Mouse (Mus musculus): ENCODE results near the gene Angptl6. TPM values are rescaled to one million over a fixed set of nuclear protein-coding genes. Genes with fewer than 3 reads are reported as not detected.

Angptl6 gene
- total RNA-seq (2022) = 1 to 10 TPM; 6.8 to 8.9 (median 8.5) TPM

GRCm38 (mm10) chr9:20879097-20879792 lies at the start of gene Angptl6:
Angptl6 (minus strand) TSS chr9:20879727.
- no peak for DNase-seq (ENCODE audit: low spot score in 2 of 2)

DNA sequence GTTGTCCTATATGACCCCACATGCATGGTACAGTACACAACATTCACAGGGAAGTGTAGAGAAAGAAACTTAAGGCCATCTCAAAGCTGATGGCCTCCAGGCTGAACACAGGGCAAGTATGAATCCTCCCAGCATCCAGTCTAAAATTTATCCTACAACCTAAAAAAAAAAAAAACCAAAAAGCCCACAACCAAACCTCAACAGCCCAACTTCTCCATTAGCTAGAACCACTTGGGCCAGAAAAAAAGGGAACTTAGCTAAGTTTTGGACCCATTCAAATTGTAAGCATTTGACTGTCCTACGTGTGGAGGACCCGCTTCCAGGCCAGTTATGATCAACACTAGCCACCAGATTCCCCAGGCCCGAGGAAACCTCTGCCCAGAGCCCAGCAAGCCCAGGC lies 43.7 kb upstream of the Angptl6 start:
- no peak for DNase-seq (ENCODE audit: low spot score in 2 of 2)

GRCm38 (mm10) chr9:20916160-20916559 lies 36.6 kb upstream of the Angptl6 start:
- DNase-seq (ENCODE audit: low spot score in 2 of 2) = no peak

DNA sequence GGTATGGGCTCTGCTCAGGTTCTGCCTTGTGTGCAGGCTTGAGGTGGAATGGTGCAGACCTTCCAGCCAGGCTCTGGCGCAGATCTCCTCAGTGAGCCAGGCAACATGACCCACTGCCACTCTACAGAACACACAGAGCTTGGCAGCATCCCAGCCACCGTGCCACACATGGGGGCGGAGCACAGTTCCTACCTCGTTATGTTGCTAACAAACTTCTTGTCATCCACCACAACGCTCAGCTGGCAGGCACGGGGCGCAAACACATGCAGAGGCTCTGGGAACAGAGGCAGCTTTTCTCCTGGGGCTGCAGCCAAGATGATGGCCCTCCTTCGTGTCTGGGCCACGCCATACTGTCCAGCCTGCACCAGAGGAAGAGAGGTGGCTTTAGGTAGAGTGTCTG lies 30.4 kb upstream of the Angptl6 start:
- DNase-seq (ENCODE audit: low spot score in 2 of 2) = no peak

DNA sequence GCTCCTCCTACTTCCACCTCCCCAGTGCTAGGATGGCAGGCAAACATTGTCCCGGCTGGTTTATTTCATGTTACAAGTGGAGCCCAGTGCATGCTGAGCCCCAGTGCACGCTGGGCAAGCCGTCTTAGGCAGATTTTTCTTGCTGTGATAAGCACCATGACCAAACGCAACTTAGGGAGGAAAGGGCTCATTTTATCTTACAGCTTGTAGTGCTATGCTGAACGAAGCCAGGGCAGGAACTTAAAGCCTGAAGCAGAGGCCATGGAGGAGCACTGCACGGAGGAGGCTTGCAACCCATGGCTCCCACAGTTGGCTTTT lies 22.6 kb upstream of the Angptl6 start:
- no peak for DNase-seq (ENCODE audit: low spot score in 2 of 2)

GRCm38 (mm10) chr9:20901466-20902173 lies 22.1 kb upstream of the Angptl6 start:
- DNase-seq (ENCODE audit: low spot score in 2 of 2) = no peak

DNA sequence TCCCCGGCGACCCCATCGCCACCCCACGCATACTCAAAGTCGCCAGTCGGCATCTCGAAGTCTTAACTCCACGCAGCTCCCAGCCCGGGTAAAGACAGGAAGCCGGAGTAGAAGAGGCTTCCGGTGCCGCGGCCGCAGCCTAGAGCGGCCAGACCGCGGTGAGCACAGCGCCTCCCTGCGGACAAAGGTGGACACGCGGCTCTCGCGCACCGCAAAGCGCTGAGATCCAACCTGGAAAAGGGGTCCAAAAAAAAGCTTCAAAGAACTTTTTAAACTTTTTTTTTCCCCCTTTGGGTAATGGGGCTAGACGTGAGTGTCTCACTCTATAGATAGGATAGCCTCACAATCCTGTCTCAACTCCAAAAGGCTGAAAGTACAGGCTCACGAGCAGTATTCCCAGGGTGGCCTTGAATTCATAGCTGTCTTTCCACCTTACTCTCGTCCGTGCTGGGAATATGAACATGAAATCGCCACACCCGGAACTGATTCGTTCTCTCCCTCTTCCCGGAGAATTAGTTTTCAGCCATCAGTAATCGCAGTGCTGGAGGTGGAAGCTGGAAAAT lies 19.1 kb upstream of the Angptl6 start, which contains the start of gene Eif3g:
Gene Eif3g, minus strand, starts transcription at position 113 of the 563 bp plus-strand sequence.
- DNase-seq (ENCODE audit: low spot score in 2 of 2) = peak in 1 of 2 experiments; percentile 84

DNA sequence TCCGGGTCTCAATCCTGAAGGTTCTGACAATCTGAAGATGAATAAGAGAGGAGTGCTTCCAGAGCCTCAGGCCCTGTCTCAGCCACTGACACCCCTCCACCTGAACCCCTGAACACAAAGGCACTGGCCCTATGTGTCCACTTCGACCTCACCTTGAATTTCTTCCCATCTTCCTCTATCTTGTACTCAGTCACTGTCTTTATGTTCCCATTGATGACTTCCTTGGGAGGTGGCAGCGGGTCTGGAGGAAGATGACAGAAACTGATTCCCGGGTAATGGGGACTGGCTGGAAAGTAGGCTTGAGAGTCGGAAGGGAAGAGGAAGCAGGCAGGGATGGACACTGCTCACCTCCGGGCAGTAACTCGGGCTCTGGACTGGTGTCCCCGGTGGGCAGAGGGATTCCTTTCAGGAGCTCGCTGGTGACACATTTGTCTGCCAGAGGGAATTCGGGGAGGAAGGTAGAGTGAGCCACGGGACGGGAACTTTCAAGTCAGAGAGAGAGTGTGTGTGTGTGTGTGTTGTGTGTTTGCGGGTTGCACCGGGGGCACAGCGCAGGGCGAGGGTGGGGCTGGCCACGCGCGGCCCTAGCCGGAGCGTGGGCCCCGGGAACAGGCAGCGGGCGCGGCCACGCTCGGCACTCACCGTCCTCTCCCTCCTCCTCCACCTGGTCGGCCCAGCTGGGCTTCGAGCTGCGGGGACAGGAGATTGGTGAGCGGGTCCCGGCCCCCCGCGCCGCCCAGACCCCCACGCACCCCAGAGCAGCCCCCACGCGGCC lies 18.4 kb upstream of the Angptl6 start:
- DNase-seq (ENCODE audit: low spot score in 2 of 2) = no peak

GRCm38 (mm10) chr9:20895382-20895781 lies 15.9 kb upstream of the Angptl6 start:
- DNase-seq (ENCODE audit: low spot score in 2 of 2) = no peak

GRCm38 (mm10) chr9:20894629-20895028 lies 15.1 kb upstream of the Angptl6 start:
- no peak for DNase-seq (ENCODE audit: low spot score in 2 of 2)

DNA sequence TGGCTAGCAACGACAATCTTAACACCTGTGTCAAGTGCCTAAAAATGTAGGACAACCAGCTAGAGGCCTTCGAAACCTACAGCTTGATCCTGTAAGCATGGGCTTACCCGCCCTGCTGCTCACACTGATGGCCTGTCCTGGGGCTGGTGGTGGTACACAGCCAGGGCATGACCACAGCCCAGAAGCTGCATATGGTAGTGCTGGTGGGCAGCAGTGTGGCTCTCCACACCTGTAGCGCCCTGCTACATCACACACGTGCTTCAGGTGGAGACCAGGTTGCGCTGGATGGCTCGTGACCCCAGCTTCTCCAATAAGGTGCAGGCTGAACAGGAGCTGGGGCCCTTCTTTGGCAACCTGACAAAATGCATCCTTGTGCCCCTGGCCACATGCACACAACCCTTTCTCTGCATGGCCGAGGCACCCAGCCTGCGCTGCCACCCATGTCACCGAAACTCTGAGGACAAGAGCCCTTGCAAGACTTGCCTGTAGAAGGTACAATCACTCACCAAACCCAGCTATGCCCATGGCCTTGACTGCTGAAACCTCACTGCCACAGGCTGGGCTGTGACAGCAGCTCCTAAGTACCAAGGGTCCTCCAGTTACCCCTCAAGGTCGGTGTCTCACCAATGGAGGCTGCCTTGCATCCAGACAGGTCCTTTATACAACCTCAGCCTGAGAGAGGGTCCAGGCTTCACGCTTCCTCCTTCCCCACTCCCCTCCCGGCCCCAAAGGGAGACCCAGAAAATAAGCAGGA lies 14.2 kb upstream of the Angptl6 start:
- no peak for DNase-seq (ENCODE audit: low spot score in 2 of 2)

DNA sequence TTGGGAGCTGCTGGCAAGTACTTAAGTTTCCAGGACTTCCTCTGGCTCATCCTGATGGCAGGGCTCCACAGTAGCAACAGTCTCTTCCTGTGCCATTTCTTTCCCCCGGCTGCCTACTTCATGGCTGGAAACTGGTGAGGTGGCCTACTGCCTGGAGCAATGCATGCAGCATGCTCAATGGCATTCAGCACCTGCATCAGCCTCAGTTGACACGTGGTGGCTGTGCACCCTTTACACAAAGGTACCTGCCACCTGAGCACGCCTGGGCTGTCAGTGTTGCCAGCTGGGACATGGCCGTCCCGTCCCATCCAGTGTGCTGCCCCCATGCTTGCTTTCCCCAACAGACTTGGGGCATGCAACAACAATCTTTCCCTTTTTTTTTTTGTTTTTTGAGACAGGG lies 13.5 kb upstream of the Angptl6 start:
- DNase-seq (ENCODE audit: low spot score in 2 of 2) = no peak

GRCm38 (mm10) chr9:20892104-20892653 lies 12.7 kb upstream of the Angptl6 start:
- no peak for DNase-seq (ENCODE audit: low spot score in 2 of 2)

DNA sequence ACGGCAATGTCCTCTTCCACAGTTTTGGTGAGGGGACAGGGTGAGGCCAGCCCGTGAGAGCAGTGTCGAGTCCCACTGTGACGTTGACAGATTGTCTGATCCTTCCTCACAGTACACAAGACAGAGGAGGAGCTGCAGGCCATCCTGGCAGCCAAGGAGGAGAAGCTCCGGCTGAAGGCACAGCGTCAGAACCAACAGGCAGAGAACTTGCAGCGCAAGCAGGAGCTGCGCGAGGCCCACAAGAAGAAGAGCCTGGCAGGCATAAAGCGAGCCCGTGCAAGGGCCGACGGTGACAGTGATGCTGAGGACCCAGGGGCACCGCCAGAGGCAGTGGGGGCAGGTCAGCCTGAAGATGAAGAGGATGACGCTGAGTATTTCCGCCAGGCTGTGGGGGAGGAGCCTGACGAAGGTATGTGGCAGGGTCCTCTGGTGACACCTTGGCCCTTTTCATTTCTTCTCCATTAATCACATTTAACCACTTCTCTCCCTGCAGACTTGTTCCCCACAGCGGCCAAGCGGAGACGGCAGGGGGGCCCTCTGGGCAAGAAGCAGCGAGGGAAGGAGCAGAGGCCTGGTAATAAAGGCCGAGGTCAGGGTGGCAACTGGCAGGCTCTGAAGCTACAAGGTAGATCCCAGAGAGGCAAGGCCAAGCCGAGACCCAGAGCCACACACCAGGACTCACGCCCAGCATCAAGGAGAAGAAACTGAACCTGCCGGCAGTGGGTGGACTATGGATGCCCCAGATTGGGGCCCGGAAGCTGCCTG lies 12.0 kb upstream of the Angptl6 start:
- no peak for DNase-seq (ENCODE audit: low spot score in 2 of 2)

- no peak for DNase-seq (ENCODE audit: low spot score in 2 of 2)
Measured at GRCm38 (mm10) chr9:20890411-20890810, 10.9 kb upstream of the Angptl6 start.

DNA sequence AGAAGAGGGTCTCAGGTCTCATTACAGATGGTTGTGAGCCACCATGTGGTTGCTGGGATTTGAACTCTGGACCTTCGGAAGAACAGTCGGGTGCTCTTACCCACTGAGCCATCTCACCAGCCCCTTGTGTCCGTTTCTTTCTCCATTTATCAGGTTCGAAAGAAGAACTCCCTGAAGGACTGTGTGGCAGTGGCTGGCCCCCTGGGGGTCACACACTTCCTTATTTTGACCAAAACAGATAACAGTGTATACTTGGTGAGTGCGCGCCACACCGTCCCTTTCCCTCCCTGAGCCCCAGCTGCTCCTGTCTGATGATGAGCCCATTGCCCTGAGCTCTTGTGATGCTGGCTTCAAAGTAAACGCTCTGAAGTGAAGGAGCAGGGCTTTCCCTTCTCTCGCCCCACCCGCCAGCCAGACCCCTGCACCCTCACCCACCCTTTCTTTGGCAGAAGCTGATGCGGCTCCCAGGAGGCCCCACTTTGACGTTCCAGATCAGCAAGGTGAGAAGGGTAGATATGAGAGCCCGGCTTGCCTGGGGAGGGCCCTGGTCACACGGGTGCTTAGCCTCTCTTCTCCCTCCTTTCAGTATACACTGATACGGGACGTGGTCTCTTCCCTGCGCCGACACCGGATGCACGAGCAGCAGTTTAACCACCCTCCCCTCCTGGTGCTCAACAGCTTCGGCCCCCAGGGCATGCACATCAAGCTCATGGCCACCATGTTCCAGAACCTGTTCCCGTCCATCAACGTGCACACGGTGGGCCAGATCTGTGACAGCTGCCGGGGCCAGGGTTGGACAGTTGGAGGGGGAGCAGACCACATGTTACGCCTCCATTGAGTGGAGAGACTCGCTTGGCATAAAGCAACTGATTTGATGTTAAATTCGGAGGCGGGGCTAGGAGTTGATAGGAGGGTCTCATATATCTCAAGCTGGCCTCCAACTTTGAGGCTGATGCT lies 9.9 kb upstream of the Angptl6 start:
- DNase-seq (ENCODE audit: low spot score in 2 of 2) = peak in 1 of 2 experiments; percentile 4

- no peak for DNase-seq (ENCODE audit: low spot score in 2 of 2)
Measured at GRCm38 (mm10) chr9:20888386-20888765, 8.8 kb upstream of the Angptl6 start.

- DNase-seq (ENCODE audit: low spot score in 2 of 2) = peak; percentile 95 to 97
Measured at GRCm38 (mm10) chr9:20887704-20888385, 8.3 kb upstream of the Angptl6 start, which contains the start of gene Ppan. Ppan (plus strand) TSS chr9:20888175.
